Mouse (Mus musculus) left cerebral cortex, postnatal 25 days (tissue): ENCODE measurements at regions not wholly inside any gene's neighbourhood (a gene's known extent, or its start where the extent isn't known, plus 50 kb on each side); places are given as distances from the start of the nearest gene placed in this dataset.

Source experiments
- DNase-seq, 2 experiments: peaks; one replicate each; pipeline ENCODE4 v3.0.0; 2022; ENCODE audit warnings: low spot score in 2 of 2, mixed read lengths in 1 of 2
- intact Hi-C: fragments of 180-260 bp; cut with DNase I; formaldehyde crosslinking; loops from one replicate; pipeline ENCODE4 v1.15.1; 2025

DNA sequence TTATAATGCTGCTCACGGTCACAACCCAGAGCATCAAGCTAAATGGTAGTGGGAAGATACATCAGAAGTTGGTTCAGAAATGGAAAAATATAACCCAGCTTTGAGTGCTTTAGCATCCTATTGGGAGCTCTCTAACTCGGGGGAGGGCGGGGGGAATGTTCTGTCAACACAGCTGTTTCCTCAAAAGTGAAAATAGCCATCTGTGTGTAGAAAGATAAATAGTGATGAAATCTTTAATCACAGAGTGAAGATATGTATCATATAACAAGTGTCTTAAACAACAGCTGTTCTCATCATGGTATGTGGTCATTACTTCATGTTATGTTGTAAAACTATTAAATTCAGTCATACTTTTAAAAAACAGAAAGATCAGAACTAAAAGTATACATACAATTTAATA, 248.4 kb upstream of the Siglech start:
- DNase-seq, result no peak
- intact Hi-C loops, result no loop called here

DNA sequence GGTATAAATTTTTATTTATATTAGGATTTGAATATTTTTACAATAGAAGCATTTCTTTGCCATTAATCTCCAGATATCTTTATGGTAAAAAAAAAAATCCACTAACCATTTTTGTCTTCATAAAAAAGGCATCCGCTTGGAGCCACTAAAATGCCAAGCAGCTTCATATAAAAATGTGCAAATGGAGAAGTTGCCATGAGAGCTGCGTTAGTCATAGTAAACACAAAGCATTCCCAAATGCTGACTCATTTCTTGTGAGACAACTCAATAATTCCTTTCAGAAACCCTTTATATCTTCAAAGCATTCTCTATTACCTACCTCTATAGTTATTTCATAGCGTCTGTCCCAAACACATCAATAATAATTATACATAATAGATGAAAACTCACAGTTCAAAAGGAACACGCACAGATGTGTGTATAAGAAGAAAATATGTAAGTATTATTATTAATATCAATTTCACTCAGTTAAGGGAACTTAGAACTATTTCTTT, 228.1 kb upstream of the Siglech start:
- DNase-seq, result peak in 1 of 2 experiments; percentile 27
- intact Hi-C loops, result no loop called here

GRCm38 (mm10) chr7:55549211-55549610, 218.8 kb upstream of the Siglech start:
- DNase-seq, result no peak
- intact Hi-C loops, result no loop called here

DNA sequence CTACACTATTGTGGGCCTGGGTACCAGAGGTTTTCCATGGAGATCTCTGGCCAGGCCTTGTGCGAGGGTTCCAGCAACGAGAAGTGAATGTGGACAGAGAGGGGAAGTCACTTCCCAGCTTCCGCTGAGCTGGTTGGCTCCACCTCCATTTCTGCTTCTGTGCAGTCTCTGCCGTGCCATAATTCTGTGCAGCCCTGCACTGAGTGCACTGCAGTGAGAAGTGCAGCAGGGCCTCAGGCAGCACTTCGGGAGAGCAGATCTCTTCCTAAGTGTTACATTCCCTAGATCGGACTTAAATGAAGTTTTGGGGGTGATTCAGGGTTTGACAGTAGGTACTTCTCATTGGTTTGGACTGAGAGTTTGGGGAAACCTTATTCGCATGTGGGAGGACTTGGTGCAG, 194.6 kb upstream of the Siglech start:
- intact Hi-C loops, result no loop called here

GRCm38 (mm10) chr7:55581034-55581926, 186.7 kb upstream of the Siglech start:
- peak in 1 of 2 experiments; percentile 3 for DNase-seq
- intact Hi-C loops, result no loop called here

More for the DNA sequence above, 194.6 kb upstream of the Siglech start:
- DNase-seq, result no peak
